Comparison of ENCODE assay signal across 25 mouse cellular contexts in the genomic region with DNA sequence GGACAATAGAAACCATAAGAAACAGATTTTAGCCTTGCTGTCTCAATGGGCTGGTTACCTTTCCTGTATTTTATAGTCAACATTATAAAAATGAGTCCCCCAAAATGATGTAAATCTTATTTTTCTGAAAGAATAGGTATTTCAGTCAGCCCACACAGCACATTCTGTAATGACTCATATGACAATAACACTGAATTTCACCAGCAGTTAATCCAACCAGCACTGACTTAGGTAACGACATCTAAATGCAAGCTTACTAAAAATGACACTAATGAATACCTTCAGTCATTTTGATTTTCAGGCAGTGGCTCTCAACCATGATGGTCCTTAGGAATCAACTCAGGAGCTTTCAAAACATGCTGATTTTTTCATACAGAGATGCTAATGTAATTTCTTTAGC.
"Had no signal": no experiment of that assay in that cellular context is flagged by ENCODE, and none has a peak within 500 bp of the region (broad histone marks: within the 10 kb centered on the region; RNA-seq: fewer than 3 reads in every experiment).

No protein-coding gene starts in this region.

- H3K4me3 ChIP-seq: heart, adult 2 months; heart, embryonic 13.5 days; heart, embryonic 15.5 days; hindbrain, embryonic 10.5 days; hindbrain, embryonic 12.5 days; intestine, embryonic 15.5 days; limb, embryonic 10.5 days; limb, embryonic 12.5 days; liver, embryonic 13.5 days; liver, embryonic 15.5 days had no signal

- H3K27ac ChIP-seq: heart, adult 2 months; heart, embryonic 13.5 days; heart, embryonic 15.5 days; hindbrain, embryonic 10.5 days; hindbrain, embryonic 12.5 days; hindbrain, embryonic 14.5 days; intestine, embryonic 15.5 days; limb, embryonic 10.5 days; limb, embryonic 12.5 days; liver, embryonic 13.5 days; liver, embryonic 15.5 days had no signal

- ATAC-seq: hindbrain, embryonic 16.5 days; inflammation-experienced regulatory T-cells, adult 6 months; intestine, embryonic 15.5 days; intestine, postnatal 0 days had no signal

- DNase-seq: gastrocnemius, postnatal 14 days; gastrocnemius, postnatal 36 days; heart, adult 11 months; heart, adult 2 months; heart, postnatal 14 days; heart, postnatal 36 days; kidney, adult 18-20 months; kidney, adult 8-10 months; kidney, postnatal 10 days; kidney, postnatal 25 days; kidney, postnatal 4 days; liver; liver, embryonic 13.5 days had no signal
